Mouse (Mus musculus) embryonic facial prominence, embryonic 11.5 days (tissue): Measurements from ENCODE around the gene Tmc7. TPM values are rescaled to one million over a fixed set of nuclear protein-coding genes. Genes with fewer than 3 reads are reported as not detected.

Source experiments
- ATAC-seq: fragments of 200-750 bp; cut with Nextera tagmentation; replicated peaks from 2 replicates; pipeline ENCODE4 v1.8.0; 2017; ENCODE audit warnings: low read depth; ENCODE audit not compliant: insufficient number of reproducible peaks, low FRiP score, low TSS enrichment
- DNase-seq: peaks from one replicate; pipeline ENCODE4 v3.0.0-alpha.2; 2015; ENCODE audit warnings: low spot score
- H3K27ac ChIP-seq: fragments of 300-500 bp; sonication (generic); replicated peaks from 2 replicates; pipeline ENCODE4 v1.5.1; 2014; ENCODE audit warnings: mild to moderate bottlenecking, low read depth, low read length, control low read depth
- H3K27me3 ChIP-seq: fragments of 300-500 bp; sonication (generic); 2 replicates; pipeline ENCODE4 v1.6.1; 2014; ENCODE audit warnings: mild to moderate bottlenecking, low read length, moderate library complexity, mixed read lengths; ENCODE audit not compliant: control insufficient read depth, insufficient read depth
- H3K36me3 ChIP-seq: fragments of 300-500 bp; sonication (generic); replicated peaks from 2 replicates; pipeline ENCODE4 v1.6.1; 2014; ENCODE audit warnings: low read depth, mild to moderate bottlenecking, low read length, moderate library complexity, mixed read lengths; ENCODE audit not compliant: control insufficient read depth, insufficient read depth
- H3K4me1 ChIP-seq: fragments of 300-500 bp; sonication (generic); 2 replicates; pipeline ENCODE4 v1.6.1; 2014; ENCODE audit warnings: low read length, mixed read lengths; ENCODE audit not compliant: control insufficient read depth, insufficient read depth
- H3K4me2 ChIP-seq: fragments of 300-500 bp; sonication (generic); 2 replicates; pipeline ENCODE4 v1.6.1; 2014; ENCODE audit warnings: low read depth, mild to moderate bottlenecking, control low read depth, low read length, moderate library complexity
- H3K4me3 ChIP-seq: fragments of 300-500 bp; sonication (generic); 2 replicates; pipeline ENCODE4 v1.5.1; 2014; ENCODE audit warnings: low read depth, low read length, control low read depth
- H3K9ac ChIP-seq: fragments of 300-500 bp; sonication (generic); replicated peaks from 2 replicates; pipeline ENCODE4 v1.6.1; 2014; ENCODE audit warnings: mild to moderate bottlenecking, control low read depth, low read length
- H3K9me3 ChIP-seq: fragments of 300-500 bp; sonication (generic); replicated peaks from 2 replicates; pipeline ENCODE4 v1.6.1; 2016; ENCODE audit warnings: mild to moderate bottlenecking, low read length, inconsistent platforms, mixed read lengths; ENCODE audit not compliant: control insufficient read depth
- WGBS: fragments of 180-500 bp; shearing (Covaris S2); extraction: QIAGEN DNeasy Blood & Tissue Kit; methylation state at CpG from one replicate; pipeline ENCODE4 v1.1.7; 2014; 5-methylcytosine and 5-hydroxymethylcytosine counted together
- polyA plus RNA-seq: library from polyadenylated mRNA; unstranded; fragments of >200 nt; fragmentation: Nextera tagmentation; extraction: Ambion mirVana; gene quantifications from 2 replicates; pipeline ENCODE4 v1.2.1, GENCODE M21; 2014

Tmc7 gene
- polyA plus RNA-seq, 1 experiment from 2014 or later = 7.3 TPM

- Histone ChIP-seq H3K27ac (no peak overlapping the region), H3K36me3 (no peaks in the 10 kb centered on the region), H3K27me3 (no peaks in the 10 kb centered on the region), H3K9me3 (no peaks in the 10 kb centered on the region), H3K4me2 (no peak overlapping the region), H3K4me1 (no peaks in the 10 kb centered on the region), H3K4me3 (no peak overlapping the region), H3K9ac (no peak overlapping the region)
- no peak for DNase-seq
- WGBS = 67% methylated on average over 2 of the region's 2 CpGs
- ATAC-seq = no peak
Measured at GRCm38 (mm10) chr7:118579938-118580337, 4.6 kb downstream of the Tmc7 start.

- Histone ChIP-seq H3K36me3 (no peaks in the 10 kb centered on the region), H3K9me3 (no peaks in the 10 kb centered on the region), H3K27ac (no peak overlapping the region), H3K4me2 (no peak overlapping the region), H3K4me3 (no peak overlapping the region), H3K4me1 (no peaks in the 10 kb centered on the region), H3K9ac (no peak overlapping the region), H3K27me3 (no peaks in the 10 kb centered on the region)
- no peak for DNase-seq
- WGBS = 66% methylated on average over 3 of the region's 3 CpGs
- ATAC-seq = no peak
Measured at GRCm38 (mm10) chr7:118578269-118578668, 6.3 kb downstream of the Tmc7 start.

DNA sequence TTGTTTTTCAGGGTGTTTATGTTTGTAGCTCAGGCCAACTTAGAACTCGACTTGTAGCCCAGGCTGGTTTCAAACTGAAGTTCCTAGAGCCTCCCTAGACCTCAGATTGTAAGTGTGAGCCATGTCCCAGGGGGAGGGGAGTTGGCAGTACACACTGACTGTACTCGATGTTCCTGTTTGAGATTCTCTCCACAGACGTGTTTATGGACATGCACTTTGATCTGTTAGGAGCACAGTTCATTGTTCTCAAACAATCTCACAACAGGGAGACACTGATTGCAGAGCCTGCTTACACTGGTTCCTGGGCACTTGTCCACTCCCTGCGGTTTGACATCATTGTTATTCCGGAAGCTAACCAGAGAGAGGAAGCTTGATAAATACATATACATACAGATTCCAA is 12.5 kb downstream of the Tmc7 start:
- Histone ChIP-seq H3K27ac (no peak overlapping the region), H3K9ac (no peak overlapping the region), H3K27me3 (no peaks in the 10 kb centered on the region), H3K4me2 (no peak overlapping the region), H3K9me3 (no peaks in the 10 kb centered on the region), H3K36me3 (no peaks in the 10 kb centered on the region), H3K4me3 (no peak overlapping the region), H3K4me1 (no peaks in the 10 kb centered on the region)
- ATAC-seq (no peak), DNase-seq (no peak)
- WGBS = 72% methylated on average over 5 of the region's 5 CpGs

- DNase-seq = no peak
- no peak overlapping the region for H3K27ac ChIP-seq
Measured at GRCm38 (mm10) chr7:118571350-118571749, 13.2 kb downstream of the Tmc7 start.

GRCm38 (mm10) chr7:118569121-118569543 is 15.4 kb downstream of the Tmc7 start:
- Histone ChIP-seq H3K36me3 (no peaks in the 10 kb centered on the region), H3K9ac (no peak overlapping the region), H3K4me1 (no peaks in the 10 kb centered on the region), H3K9me3 (no peaks in the 10 kb centered on the region), H3K4me2 (no peak overlapping the region), H3K27me3 (no peaks in the 10 kb centered on the region), H3K4me3 (no peak overlapping the region), H3K27ac (no peak overlapping the region)
- DNase-seq (no peak), ATAC-seq (peak; percentile 41; the same call in 1 of the 2 replicates)
- 68% methylated on average over 6 of the region's 6 CpGs for WGBS

More at GRCm38 (mm10) chr7:118571350-118571749, 13.2 kb downstream of the Tmc7 start:
- ATAC-seq = no peak
- WGBS = 65% methylated on average over 5 of the region's 5 CpGs
- Histone ChIP-seq H3K4me1 (no peaks in the 10 kb centered on the region), H3K9me3 (no peaks in the 10 kb centered on the region), H3K4me2 (no peak overlapping the region), H3K9ac (no peak overlapping the region), H3K36me3 (no peaks in the 10 kb centered on the region), H3K27me3 (no peaks in the 10 kb centered on the region), H3K4me3 (no peak overlapping the region)

GRCm38 (mm10) chr7:118554290-118554689 is 30.2 kb downstream of the Tmc7 start:
- ATAC-seq (no peak), DNase-seq (no peak)
- no peaks in the 10 kb centered on the region; the same call in 1 of the 2 replicates for H3K9me3 ChIP-seq
- H3K36me3 ChIP-seq = no peaks in the 10 kb centered on the region; the same call in none of the 2 replicates
- WGBS = 81% methylated on average over 2 of the region's 2 CpGs
- H3K4me1 ChIP-seq = no peaks in the 10 kb centered on the region
- H3K9ac ChIP-seq = no peak overlapping the region
- no peak overlapping the region for H3K27ac ChIP-seq
- no peak overlapping the region for H3K4me2 ChIP-seq
- no peaks in the 10 kb centered on the region for H3K27me3 ChIP-seq
- no peak overlapping the region for H3K4me3 ChIP-seq

- H3K36me3 ChIP-seq = no peaks in the 10 kb centered on the region; the same call in none of the 2 replicates
- H3K9ac ChIP-seq = no peak overlapping the region
- no peak overlapping the region for H3K4me2 ChIP-seq
- DNase-seq (no peak), ATAC-seq (no peak)
- no peak overlapping the region for H3K4me3 ChIP-seq
- no peaks in the 10 kb centered on the region; the same call in 1 of the 2 replicates for H3K9me3 ChIP-seq
- no peaks in the 10 kb centered on the region for H3K4me1 ChIP-seq
- H3K27ac ChIP-seq = no peak overlapping the region
- no peaks in the 10 kb centered on the region for H3K27me3 ChIP-seq
- WGBS = 69% methylated on average over 4 of the region's 4 CpGs
Measured at GRCm38 (mm10) chr7:118553881-118554280, 30.7 kb downstream of the Tmc7 start.

- no peak for ATAC-seq
- 80% methylated on average over 10 of the region's 10 CpGs for WGBS
Measured at GRCm38 (mm10) chr7:118547451-118547850, 37.1 kb downstream of the Tmc7 start.

More at GRCm38 (mm10) chr7:118547451-118547850, 37.1 kb downstream of the Tmc7 start:
- no peak for DNase-seq
- no peaks in the 10 kb centered on the region for H3K4me1 ChIP-seq
- H3K27ac ChIP-seq = no peak overlapping the region
- no peaks in the 10 kb centered on the region; the same call in 1 of the 2 replicates for H3K9me3 ChIP-seq
- H3K4me2 ChIP-seq = no peak overlapping the region
- no peaks in the 10 kb centered on the region; the same call in 1 of the 2 replicates for H3K36me3 ChIP-seq
- H3K4me3 ChIP-seq = no peak overlapping the region
- no peak overlapping the region for H3K9ac ChIP-seq
- H3K27me3 ChIP-seq = no peaks in the 10 kb centered on the region
